Mouse (Mus musculus) stomach, postnatal 0 days (tissue): ENCODE results near the gene Polr2a. TPM values are rescaled to one million over a fixed set of nuclear protein-coding genes. Genes with fewer than 3 reads are reported as not detected.
"Not testable (repeated sequence)": the region's sequence is repeated elsewhere in the genome, so short reads cannot be mapped to it uniquely, and the experiment has no call there.

Source experiments
- ATAC-seq: fragments of 200-750 bp; cut with Nextera tagmentation; 2 replicates; pipeline ENCODE4 v1.8.0; 2017; ENCODE audit not compliant: low FRiP score, low TSS enrichment
- DNase-seq: peaks from one replicate; pipeline ENCODE4 v3.0.0-alpha.2; 2016; ENCODE audit warnings: low spot score
- H3K27ac ChIP-seq: fragments of 300-500 bp; sonication (generic); replicated peaks from 2 replicates; pipeline ENCODE4 v1.5.1; 2014; ENCODE audit warnings: mild to moderate bottlenecking, control low read depth
- H3K27me3 ChIP-seq: fragments of 300-500 bp; sonication (generic); 2 replicates; pipeline ENCODE4 v1.6.1; 2014; ENCODE audit warnings: low read length; ENCODE audit not compliant: control insufficient read depth, insufficient read depth
- H3K36me3 ChIP-seq: fragments of 300-500 bp; sonication (generic); 2 replicates; pipeline ENCODE4 v1.6.1; 2014; ENCODE audit warnings: low read length, mixed read lengths; ENCODE audit not compliant: control insufficient read depth, insufficient read depth
- H3K4me1 ChIP-seq: fragments of 300-500 bp; sonication (generic); replicated peaks from 2 replicates; pipeline ENCODE4 v1.6.1; 2014; ENCODE audit warnings: antibody characterized with exemption; ENCODE audit not compliant: control insufficient read depth, insufficient read depth
- H3K4me2 ChIP-seq: fragments of 300-500 bp; sonication (generic); replicated peaks from 2 replicates; pipeline ENCODE4 v1.6.1; 2014; ENCODE audit warnings: low read depth, mild to moderate bottlenecking, control low read depth, moderate library complexity
- H3K4me3 ChIP-seq: fragments of 300-500 bp; sonication (generic); 2 replicates; pipeline ENCODE4 v1.5.1; 2014; ENCODE audit warnings: low read depth, low read length, control low read depth
- H3K9ac ChIP-seq: fragments of 300-500 bp; sonication (generic); 2 replicates; pipeline ENCODE4 v1.6.1; 2014; ENCODE audit warnings: mild to moderate bottlenecking, low read length, control low read depth, mixed read lengths
- H3K9me3 ChIP-seq: fragments of 300-500 bp; sonication (generic); 2 replicates; pipeline ENCODE4 v1.6.1; 2016; ENCODE audit warnings: low read length; ENCODE audit not compliant: control insufficient read depth
- CTCF ChIP-seq: IDR thresholded peaks from 2 replicates; pipeline ENCODE4 v1.5.1; 2016; ENCODE audit warnings: antibody characterized with exemption, low read depth, mild to moderate bottlenecking, moderate library complexity
- EP300 ChIP-seq: optimal IDR thresholded peaks from 2 replicates; pipeline ENCODE3; 2016; ENCODE audit warnings: antibody characterized with exemption
- WGBS: fragments of 180-500 bp; shearing (Covaris S2); extraction: QIAGEN DNeasy Blood & Tissue Kit; methylation state at CpG from one replicate; pipeline ENCODE4 v1.1.7; 2014; 5-methylcytosine and 5-hydroxymethylcytosine counted together
- polyA plus RNA-seq: library from polyadenylated mRNA; unstranded; fragments of >200 nt; fragmentation: Nextera tagmentation; extraction: Ambion mirVana; gene quantifications from 2 replicates; pipeline ENCODE4 v1.2.1, GENCODE M21; 2015

Polr2a gene
- polyA plus RNA-seq, 1 experiment from 2014 or later = 7.9 TPM

- DNase-seq (no peak), ATAC-seq (no peak)
- Histone ChIP-seq H3K4me3 (peak overlapping the region; percentile 54), H3K27ac (peak overlapping the region; percentile 96), H3K9ac (peak overlapping the region; percentile 52), H3K36me3 (no peaks in the 10 kb centered on the region), H3K27me3 (no peaks in the 10 kb centered on the region), H3K4me1 (peaks cover 5% of the 10 kb centered on the region), H3K4me2 (peak overlapping the region; percentile 68), H3K9me3 (no peaks in the 10 kb centered on the region)
- TF ChIP-seq CTCF (0 out of 2 replicates have a peak, but pooled peaks have one; percentile 1), EP300 (no peak)
- WGBS = 32% methylated on average over 9 of the region's 9 CpGs
Measured at GRCm38 (mm10) chr11:69757303-69758089, 941 bp downstream of the Polr2a start.

- no peak for ATAC-seq
- TF ChIP-seq CTCF (peak; percentile 83), EP300 (no peak)
- no peak overlapping the region for H3K4me3 ChIP-seq
Measured at GRCm38 (mm10) chr11:69754701-69755100, 3.7 kb downstream of the Polr2a start.

GRCm38 (mm10) chr11:69754233-69754632, 4.2 kb downstream of the Polr2a start:
- Histone ChIP-seq H3K27me3 (no peaks in the 10 kb centered on the region), H3K36me3 (no peaks in the 10 kb centered on the region), H3K4me2 (no peak overlapping the region), H3K27ac (no peak overlapping the region), H3K4me3 (no peak overlapping the region), H3K9ac (no peak overlapping the region), H3K4me1 (peaks cover 5% of the 10 kb centered on the region), H3K9me3 (no peaks in the 10 kb centered on the region)
- TF ChIP-seq EP300 (no peak), CTCF (no peak)
- WGBS = 84% methylated on average over 5 of the region's 5 CpGs
- DNase-seq = no peak
- no peak for ATAC-seq

More at GRCm38 (mm10) chr11:69754701-69755100, 3.7 kb downstream of the Polr2a start:
- no peaks in the 10 kb centered on the region for H3K27me3 ChIP-seq
- H3K4me2 ChIP-seq = no peak overlapping the region
- WGBS = 40% methylated on average over 3 of the region's 3 CpGs
- H3K4me1 ChIP-seq = peaks cover 5% of the 10 kb centered on the region
- H3K27ac ChIP-seq = no peak overlapping the region
- no peak overlapping the region for H3K9ac ChIP-seq
- H3K9me3 ChIP-seq = no peaks in the 10 kb centered on the region
- no peak for DNase-seq
- H3K36me3 ChIP-seq = no peaks in the 10 kb centered on the region

GRCm38 (mm10) chr11:69752686-69753085, 5.8 kb downstream of the Polr2a start:
- TF ChIP-seq CTCF (no peak), EP300 (no peak)
- DNase-seq = no peak
- H3K27ac ChIP-seq = no peak overlapping the region
- 0 out of 2 replicates have a peak, but pooled peaks cover 2% of the 10 kb centered on the region for H3K36me3 ChIP-seq
- ATAC-seq = no peak
- no peak overlapping the region for H3K4me2 ChIP-seq
- no peaks in the 10 kb centered on the region for H3K9me3 ChIP-seq
- H3K4me3 ChIP-seq = no peak overlapping the region
- H3K4me1 ChIP-seq = peaks cover 5% of the 10 kb centered on the region
- H3K9ac ChIP-seq = no peak overlapping the region
- no peaks in the 10 kb centered on the region for H3K27me3 ChIP-seq

- no peak for TF ChIP-seq CTCF
- no peak for TF ChIP-seq EP300
- ATAC-seq (no peak), DNase-seq (no peak)
- Histone ChIP-seq H3K36me3 (peaks cover 10% of the 10 kb centered on the region; the same call in 1 of the 2 replicates), H3K9ac (no peak overlapping the region), H3K27ac (no peak overlapping the region), H3K4me3 (no peak overlapping the region), H3K27me3 (no peaks in the 10 kb centered on the region), H3K4me2 (no peak overlapping the region), H3K4me1 (no peaks in the 10 kb centered on the region; the same call in 1 of the 2 replicates), H3K9me3 (no peaks in the 10 kb centered on the region)
- WGBS = 57% methylated on average over 3 of the region's 3 CpGs
Measured at GRCm38 (mm10) chr11:69751635-69752034, 6.8 kb downstream of the Polr2a start.

- not testable (repeated sequence) for H3K9me3 ChIP-seq, H3K4me3 ChIP-seq, DNase-seq, H3K27ac ChIP-seq, H3K9ac ChIP-seq, H3K4me2 ChIP-seq, H3K27me3 ChIP-seq, ATAC-seq, H3K4me1 ChIP-seq
- WGBS = 61% methylated on average over 3 of the region's 3 CpGs
- peaks cover 20% of the 10 kb centered on the region for H3K36me3 ChIP-seq
- TF ChIP-seq CTCF = peak; percentile 55
Measured at GRCm38 (mm10) chr11:69731408-69731807, 27.0 kb downstream of the Polr2a start.
